Mouse (Mus musculus) lung, adult 2 months (tissue): ENCODE measurements at regions not wholly inside any gene's neighbourhood (a gene's known extent, or its start where the extent isn't known, plus 50 kb on each side); places are given as distances from the start of the nearest gene placed in this dataset.

ENCODE experiments used
- CTCF ChIP-seq: fragments of 200-500 bp; IDR thresholded peaks from 2 replicates; pipeline ENCODE4 v1.5.1; 2011; ENCODE audit warnings: mild to moderate bottlenecking, low read length, control low read depth; ENCODE audit not compliant: insufficient read depth
- POLR2A ChIP-seq: fragments of 200-500 bp; IDR thresholded peaks from 2 replicates; pipeline ENCODE4 v1.6.1; 2011; ENCODE audit warnings: low read depth, mild to moderate bottlenecking, control low read depth, low read length, borderline replicate concordance; ENCODE audit errors: extremely low read depth

GRCm38 (mm10) chr2:128221657-128222056, 95.8 kb downstream of the Bcl2l11 start:
- TF ChIP-seq POLR2A = no peak
- no peak for TF ChIP-seq CTCF
